Mouse (Mus musculus): ENCODE measurements at regions not wholly inside any gene's neighbourhood (a gene's known extent, or its start where the extent isn't known, plus 50 kb on each side); places are given as distances from the start of the nearest gene placed in this dataset.

DNA sequence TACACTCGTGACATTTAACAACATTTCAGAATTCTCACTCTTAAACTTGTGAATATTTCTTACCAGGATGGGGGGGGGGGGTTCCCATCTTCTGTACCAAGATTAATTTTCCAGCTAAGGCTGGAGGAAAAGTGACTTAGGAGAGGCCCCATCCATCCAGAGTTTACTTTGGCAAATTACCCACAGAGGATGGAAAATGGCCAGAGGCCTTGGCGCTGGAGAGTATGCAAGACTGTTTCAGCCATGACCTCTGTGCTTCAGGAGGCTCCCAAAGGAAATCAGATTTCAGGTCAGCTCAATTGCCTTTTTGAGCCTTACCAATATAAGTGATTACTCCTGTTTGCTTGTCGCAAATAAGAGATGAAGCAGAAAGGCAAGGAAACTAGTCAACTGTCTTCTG, 143.4 kb upstream of the F930015N05Rik start:
- no peak for TF ChIP-seq GATA1 (IDR thresholded peaks at IDR 0.05; ENCODE audit: low read length)

GRCm38 (mm10) chr11:64586056-64586455, 149.6 kb upstream of the F930015N05Rik start:
- no peak for TF ChIP-seq GATA1 (IDR thresholded peaks at IDR 0.05; ENCODE audit: low read length)

DNA sequence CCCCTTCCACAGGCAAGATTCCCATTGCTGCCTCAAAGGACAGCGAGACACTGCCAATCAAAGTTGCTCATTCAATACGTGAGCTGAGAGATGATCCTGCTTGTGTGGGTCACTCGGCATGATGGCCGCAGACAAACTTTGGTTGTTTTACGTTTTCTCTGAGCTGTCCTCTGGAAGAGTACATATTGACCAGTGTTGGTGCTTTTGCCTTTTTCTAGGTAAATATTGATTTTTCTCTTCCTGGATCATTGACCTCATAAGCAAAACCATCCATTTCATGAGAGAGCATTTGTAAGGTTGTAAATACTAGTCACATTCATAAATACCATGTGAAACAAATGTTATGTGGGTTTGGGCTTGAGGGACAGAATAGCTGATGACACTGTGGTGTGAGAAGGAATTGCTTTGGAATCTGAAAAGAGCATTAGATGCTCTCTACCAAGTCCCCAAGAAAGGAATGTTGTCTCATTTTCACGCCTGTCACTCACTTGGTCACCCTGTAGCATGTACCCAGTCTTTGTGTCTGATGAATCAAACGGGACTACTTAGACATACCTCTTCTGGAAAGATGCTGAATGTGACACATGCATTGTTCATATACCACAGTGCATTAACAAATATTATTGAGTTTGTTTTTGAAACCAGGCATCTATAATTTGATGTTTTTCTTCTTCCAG, 150.7 kb upstream of the F930015N05Rik start:
- no peak for TF ChIP-seq GATA1 (IDR thresholded peaks at IDR 0.05; ENCODE audit: low read length)

GRCm38 (mm10) chr11:64587751-64588600, 151.5 kb upstream of the F930015N05Rik start:
- no peak for TF ChIP-seq GATA1 (IDR thresholded peaks at IDR 0.05; ENCODE audit: low read length)

GRCm38 (mm10) chr11:64588601-64588989, 152.1 kb upstream of the F930015N05Rik start:
- TF ChIP-seq GATA1 (IDR thresholded peaks at IDR 0.05; ENCODE audit: low read length) = no peak

DNA sequence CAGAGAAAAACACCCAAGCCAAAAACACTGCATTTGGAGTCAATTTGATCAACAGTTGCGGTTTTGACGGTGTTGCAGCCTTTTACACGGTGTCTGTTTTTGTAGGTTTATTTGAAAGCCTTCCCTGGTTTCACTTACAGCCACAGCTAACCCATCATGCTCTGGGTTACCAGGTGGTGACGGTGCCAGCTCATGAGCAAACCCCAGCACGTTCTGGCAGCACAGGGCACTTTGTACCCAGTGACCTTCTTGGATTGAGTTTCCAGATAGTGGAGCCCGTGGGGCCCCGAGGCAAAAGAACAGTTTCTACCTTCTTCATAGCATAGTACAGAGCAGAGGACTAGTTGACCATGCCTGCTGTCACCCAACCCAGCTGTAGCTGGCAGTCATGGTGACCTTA, 152.6 kb upstream of the F930015N05Rik start:
- no peak for TF ChIP-seq GATA1 (IDR thresholded peaks at IDR 0.05; ENCODE audit: low read length)

- TF ChIP-seq GATA1 (IDR thresholded peaks at IDR 0.05; ENCODE audit: low read length) = no peak
These were observed 153.6 kb upstream of the F930015N05Rik start for GRCm38 (mm10) chr11:64590091-64590490.

- TF ChIP-seq GATA1 (IDR thresholded peaks at IDR 0.05; ENCODE audit: low read length) = no peak
These were observed 155.8 kb upstream of the F930015N05Rik start for GRCm38 (mm10) chr11:64592253-64592652.

DNA sequence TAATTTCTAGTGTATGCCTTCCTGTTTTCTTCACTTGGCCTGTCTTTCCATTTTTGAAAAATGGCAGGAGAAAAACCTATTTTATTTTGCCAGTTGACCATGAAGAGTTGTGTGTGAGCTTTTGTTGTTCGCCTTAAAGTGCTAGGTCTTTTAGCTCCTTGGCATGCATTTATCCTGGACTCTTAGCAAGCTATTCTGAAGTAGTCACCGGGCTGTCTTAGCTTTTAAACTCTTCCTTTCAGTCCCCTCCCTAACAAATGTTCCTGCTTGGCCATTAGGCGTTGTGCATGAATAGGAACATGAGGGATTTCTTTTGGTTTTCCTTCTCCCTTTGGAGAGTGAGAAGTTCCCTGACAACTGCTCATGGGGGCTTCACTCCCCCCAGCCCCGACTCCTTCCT, 160.9 kb upstream of the F930015N05Rik start:
- TF ChIP-seq GATA1 (IDR thresholded peaks at IDR 0.05; ENCODE audit: low read length) = no peak

DNA sequence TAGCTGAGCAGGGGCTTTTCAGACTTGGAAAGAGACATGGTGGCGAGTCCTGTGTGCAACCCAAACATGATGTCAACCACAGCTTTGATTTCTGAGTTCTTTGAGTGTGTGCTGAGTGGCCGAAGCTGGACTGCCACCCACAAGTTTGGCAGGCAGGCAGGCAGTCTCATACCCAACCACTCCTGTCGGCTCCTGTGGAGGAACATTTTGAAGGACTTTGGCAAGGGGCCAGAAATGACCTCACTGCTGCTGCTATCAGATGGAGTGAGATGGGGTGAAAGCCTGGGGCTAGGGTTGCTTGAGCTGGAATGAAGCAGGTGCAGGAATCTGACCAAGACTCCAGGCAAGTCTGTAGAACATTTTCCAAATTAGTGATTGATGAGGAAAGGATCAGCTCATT, 162.7 kb upstream of the F930015N05Rik start:
- TF ChIP-seq GATA1 (IDR thresholded peaks at IDR 0.05; ENCODE audit: low read length) = no peak

DNA sequence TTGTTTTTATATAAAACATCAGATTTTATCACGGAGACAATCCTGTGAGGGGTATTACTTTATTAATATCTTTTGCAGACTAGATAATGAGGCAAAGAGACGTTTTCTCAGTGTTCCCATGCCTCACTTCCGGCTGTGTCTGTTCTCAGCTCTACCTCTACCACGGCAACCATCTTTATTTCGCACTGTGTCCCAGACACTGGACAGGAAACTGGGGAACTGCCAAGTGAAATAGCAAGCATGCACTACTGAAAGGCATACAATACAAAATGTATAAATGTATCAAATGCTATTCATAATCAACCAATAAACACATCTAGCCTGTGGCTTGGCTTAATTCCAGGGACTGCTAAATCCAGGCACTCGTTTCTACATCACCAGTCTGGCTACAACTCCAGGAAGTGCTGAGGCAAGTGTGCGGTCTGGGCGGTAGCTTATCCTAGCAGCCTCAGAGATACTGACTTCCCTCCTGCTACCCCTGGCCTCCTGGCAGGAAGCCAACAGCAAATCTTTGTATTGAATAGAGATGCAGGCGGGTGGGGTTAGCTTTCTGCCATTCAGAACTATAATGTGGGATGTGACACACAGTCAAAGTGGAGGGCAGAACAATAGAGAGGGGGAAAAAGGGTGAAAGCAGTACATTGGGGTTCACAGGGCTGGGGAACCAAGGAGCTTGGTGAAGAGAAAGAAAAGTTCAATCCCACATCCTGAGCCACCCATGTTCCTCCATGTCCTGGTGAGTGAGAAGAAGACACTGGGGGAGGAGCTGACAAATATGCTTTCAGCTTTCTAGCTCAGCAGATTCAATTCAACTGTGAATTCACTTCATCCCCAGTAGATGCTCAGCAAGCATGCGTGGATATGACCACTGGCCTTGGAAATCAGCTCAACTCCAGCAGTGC, 164.0 kb upstream of the F930015N05Rik start:
- TF ChIP-seq GATA1 (IDR thresholded peaks at IDR 0.05; ENCODE audit: low read length) = no peak

DNA sequence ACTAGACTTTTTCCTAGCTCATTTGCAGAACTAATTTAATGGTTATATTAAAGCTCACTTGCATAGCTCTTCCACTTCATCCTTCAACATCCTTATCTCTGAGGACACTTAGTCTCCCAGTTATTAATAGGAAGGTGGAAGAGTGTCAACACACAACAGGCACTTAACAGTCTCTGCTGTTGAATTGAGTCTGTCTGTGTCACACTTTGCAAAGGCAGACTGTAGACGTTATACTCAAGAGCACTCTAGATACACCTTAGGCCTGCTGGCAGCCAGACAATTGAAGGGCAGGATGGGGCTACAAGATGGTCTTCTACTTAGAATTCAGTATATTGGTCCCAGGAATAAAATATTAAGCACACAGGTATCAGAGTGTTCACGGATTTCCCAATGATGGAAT, 172.6 kb upstream of the F930015N05Rik start:
- no peak for TF ChIP-seq GATA1 (IDR thresholded peaks at IDR 0.05; ENCODE audit: low read length)

DNA sequence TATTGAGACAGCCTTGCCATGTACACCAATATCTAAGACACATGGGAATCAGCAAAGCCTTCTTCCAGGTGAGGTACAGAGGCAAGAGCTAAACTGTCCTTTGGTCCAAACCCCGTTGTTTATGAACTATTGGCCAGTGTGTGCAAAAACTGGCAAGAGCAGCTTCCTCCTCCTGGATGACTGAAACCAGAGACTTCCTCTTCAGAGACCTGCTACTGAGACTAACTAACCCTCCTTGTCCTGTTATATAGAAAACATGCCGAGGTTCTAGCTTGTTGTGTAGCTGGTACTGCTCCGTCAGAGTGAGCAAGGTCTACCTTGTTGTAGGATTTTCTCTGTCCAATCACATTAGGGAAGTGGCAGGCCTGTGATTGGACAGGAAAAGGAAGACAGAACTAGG, 174.3 kb upstream of the F930015N05Rik start:
- TF ChIP-seq GATA1 (IDR thresholded peaks at IDR 0.05; ENCODE audit: low read length) = no peak

DNA sequence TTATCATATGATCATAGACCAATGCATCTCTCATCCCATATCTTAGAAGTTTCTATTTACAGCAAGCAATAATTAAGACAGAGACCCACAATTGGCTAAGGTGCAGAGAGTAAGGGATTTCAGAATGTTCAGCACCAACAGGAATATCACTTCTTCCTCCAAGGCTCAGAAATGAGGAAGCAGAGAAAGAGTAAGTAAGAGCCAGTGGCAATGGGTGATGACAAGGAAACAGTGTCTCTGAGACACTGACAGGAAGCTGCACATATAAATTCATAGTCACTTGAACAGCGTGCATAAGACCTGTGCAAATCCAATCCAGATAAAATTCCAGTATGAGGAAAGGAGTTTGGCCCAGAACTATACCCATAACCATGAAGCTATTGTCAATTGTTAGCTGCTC, 178.7 kb upstream of the F930015N05Rik start:
- no peak for TF ChIP-seq GATA1 (IDR thresholded peaks at IDR 0.05; ENCODE audit: low read length)

- TF ChIP-seq GATA1 (IDR thresholded peaks at IDR 0.05; ENCODE audit: low read length) = no peak
These were observed 182.4 kb upstream of the F930015N05Rik start for GRCm38 (mm10) chr11:64618631-64619385.

Measured in G1E-ER4 (cell line).